Mouse (Mus musculus): ENCODE measurements at regions not wholly inside any gene's neighbourhood (a gene's known extent, or its start where the extent isn't known, plus 50 kb on each side); places are given as distances from the start of the nearest gene placed in this dataset.

DNA sequence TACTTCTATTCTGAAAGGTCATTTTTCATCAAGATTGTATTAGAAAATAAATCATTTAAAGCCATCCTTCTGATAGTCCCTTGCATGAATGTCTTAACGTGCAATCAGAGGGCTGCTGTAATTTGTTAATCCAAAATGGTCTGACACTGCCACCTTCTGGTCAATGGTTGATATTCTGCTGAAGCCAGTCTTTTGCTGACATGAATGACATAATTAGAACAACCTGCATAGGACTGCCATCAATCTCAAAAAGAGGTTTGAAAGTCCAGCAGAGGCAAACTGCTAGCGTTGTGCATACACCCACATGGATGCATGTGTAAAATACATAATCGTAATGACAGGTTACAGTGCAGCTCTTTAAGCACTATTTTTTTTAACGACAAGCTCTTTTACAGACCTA lies 68.1 kb upstream of the Tyrp1 start:
- Histone ChIP-seq H3K4me3 (ENCODE audit: insufficient read depth, low read depth, low read length) (no peak overlapping the region), H3K4me1 (ENCODE audit: control insufficient read depth, insufficient read depth, low read length) (no peaks in the 10 kb centered on the region), H3K9ac (ENCODE audit: low read depth, low read length) (no peak overlapping the region), H3K79me2 (ENCODE audit: control insufficient read depth, insufficient read depth, low read length) (no peaks in the 10 kb centered on the region), H3K27me3 (ENCODE audit: control insufficient read depth, insufficient read depth, low read length) (no peaks in the 10 kb centered on the region), H3K36me3 (ENCODE audit: control insufficient read depth, insufficient read depth, low read length) (no peaks in the 10 kb centered on the region), H3K27ac (replicated peaks; ENCODE audit: insufficient read depth, low read depth, low read length) (no peak overlapping the region)
- DNase-seq (ENCODE audit: extremely low read depth, low read depth, low spot score) = peak; percentile 31
- TF ChIP-seq CTCF (IDR thresholded peaks at IDR 0.05; ENCODE audit: low read depth, low read length) (peak; percentile 32; the same call in 1 of the 2 replicates), POLR2A (IDR thresholded peaks at IDR 0.05; ENCODE audit: extremely low read depth, insufficient read depth, low read length) (no peak)
- WGBS = 38% methylated on average over 4 of the region's 4 CpGs

DNA sequence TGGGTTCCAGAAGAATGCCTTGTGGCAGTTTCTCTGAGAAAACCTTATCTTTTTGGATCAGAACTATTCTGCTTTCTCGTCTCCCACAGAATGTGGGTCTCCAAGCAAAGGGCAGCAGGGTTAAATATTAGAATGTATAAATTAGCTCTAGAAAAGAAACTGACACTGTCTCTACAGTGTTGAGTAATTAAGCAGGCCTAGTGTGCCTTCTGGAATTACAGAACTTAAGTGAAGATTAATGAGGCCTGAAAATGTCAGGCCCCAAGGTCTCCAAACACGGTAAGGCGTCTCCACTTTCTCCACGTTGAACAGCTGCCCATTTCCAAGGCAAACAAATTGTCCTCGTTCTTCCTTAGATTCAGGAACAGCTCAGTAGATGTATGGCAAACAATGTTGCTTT lies 66.5 kb upstream of the Tyrp1 start:
- H3K27ac ChIP-seq (replicated peaks; ENCODE audit: insufficient read depth, low read depth, low read length) = no peak overlapping the region
- H3K4me1 ChIP-seq (ENCODE audit: control insufficient read depth, insufficient read depth, low read length) = no peaks in the 10 kb centered on the region
- DNase-seq (ENCODE audit: extremely low read depth, low read depth, low spot score) = no peak
- WGBS = 56% methylated on average over 5 of the region's 5 CpGs
- H3K4me3 ChIP-seq (ENCODE audit: insufficient read depth, low read depth, low read length) = no peak overlapping the region
- no peaks in the 10 kb centered on the region for H3K79me2 ChIP-seq (ENCODE audit: control insufficient read depth, insufficient read depth, low read length)
- H3K36me3 ChIP-seq (ENCODE audit: control insufficient read depth, insufficient read depth, low read length) = no peaks in the 10 kb centered on the region
- H3K27me3 ChIP-seq (ENCODE audit: control insufficient read depth, insufficient read depth, low read length) = no peaks in the 10 kb centered on the region
- TF ChIP-seq CTCF (IDR thresholded peaks at IDR 0.05; ENCODE audit: low read depth, low read length) = no peak
- no peak for TF ChIP-seq POLR2A (IDR thresholded peaks at IDR 0.05; ENCODE audit: extremely low read depth, insufficient read depth, low read length)
- no peak overlapping the region for H3K9ac ChIP-seq (ENCODE audit: low read depth, low read length)

Data from liver, adult 2 months (tissue).